Mouse (Mus musculus) gastrocnemius, postnatal 14 days (tissue): ENCODE measurements around the gene Gm8220. TPM values are rescaled to one million over a fixed set of nuclear protein-coding genes. Genes with fewer than 3 reads are reported as not detected.
"Not testable (repeated sequence)": the region's sequence is repeated elsewhere in the genome, so short reads cannot be mapped to it uniquely, and the experiment has no call there.

Source experiments
- DNase-seq: peaks from one replicate; pipeline ENCODE4 v3.0.0; 2021; ENCODE audit warnings: mixed read lengths
- intact Hi-C: fragments of 180-260 bp; cut with DNase I; formaldehyde crosslinking; loops from one replicate; pipeline ENCODE4 v1.15.1; 2025; ENCODE audit warnings: low total_unique reads
- long read RNA-seq, 2 experiments: library from polyadenylated mRNA; stranded (forward); transcript quantifications; one replicate each; pipeline ENCODE4 v2.0.0; 2021
- total RNA-seq, 2 experiments: library from RNA; stranded (reverse); gene quantifications; 2 replicates each; pipeline ENCODE4 v1.2.3; 2021

Gm8220 gene
- total RNA-seq, result not detected
- long read RNA-seq, experiment 1, result 0 reads
- long read RNA-seq, experiment 2, result 0 reads

DNA sequence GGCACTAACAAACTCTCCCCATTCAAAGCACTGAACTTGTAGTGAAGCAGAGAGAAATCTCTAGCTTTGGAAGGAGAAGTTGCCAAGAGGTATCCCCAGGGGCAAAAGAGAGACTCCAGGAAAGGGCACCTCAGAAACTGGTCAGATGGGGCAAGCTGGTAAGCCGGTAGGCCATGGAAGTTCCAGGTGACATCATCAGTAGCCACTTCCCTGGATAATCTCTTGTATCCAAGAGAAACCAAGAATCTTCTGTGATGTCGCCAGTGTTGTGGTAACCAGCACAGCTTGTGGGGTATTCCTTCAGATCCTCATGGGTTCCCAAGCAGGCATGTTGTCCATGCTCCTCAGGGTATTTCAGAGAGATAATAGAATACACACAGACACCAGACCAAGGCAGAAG lies at the start of gene Gm8220:
Gene Gm8220, plus strand, starts transcription at position 301 of the 400 bp plus-strand sequence.
- DNase-seq, intact Hi-C loops: not testable (repeated sequence)

DNA sequence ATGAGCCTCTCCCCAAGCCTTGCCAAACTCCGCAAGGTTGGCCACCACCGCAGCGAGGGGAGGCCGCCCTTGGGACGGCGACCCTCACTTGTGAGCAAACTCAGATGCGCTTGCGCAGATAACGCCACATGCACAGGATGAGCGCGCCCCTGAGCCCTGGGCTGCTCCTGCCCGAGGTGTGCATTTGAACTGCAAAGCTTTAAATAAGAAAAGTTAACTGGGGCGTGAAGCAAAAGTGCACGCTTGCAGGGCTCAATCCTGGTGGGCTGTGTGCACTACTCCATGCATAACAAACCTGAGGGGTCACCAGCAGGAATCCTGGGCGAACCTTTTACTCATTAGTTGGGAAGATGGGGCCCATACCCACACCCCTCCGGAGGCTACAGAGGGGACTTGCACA lies 37.3 kb upstream of the Gm8220 start:
- no peak for DNase-seq
- intact Hi-C loops, result no loop called here

DNA sequence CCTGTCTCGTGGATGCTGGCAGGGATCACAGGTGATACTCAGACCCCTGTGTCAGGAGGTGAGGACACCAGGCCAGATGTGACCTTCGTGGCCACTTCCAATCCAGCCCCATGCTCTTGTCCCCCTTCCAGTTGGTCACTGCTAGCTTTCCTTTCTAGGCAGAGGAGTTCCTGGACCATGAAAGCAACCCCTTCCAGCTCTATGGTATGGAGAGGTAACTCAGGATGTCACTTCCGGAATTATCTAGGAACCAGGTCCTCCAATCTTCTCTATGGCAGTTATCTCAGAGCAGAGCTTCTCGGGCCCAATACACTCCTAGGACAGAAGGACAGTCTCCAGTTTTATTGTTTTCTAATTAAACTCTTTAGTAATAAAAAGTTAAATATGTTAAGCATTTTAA lies 26.7 kb downstream of the Gm8220 start:
- intact Hi-C loops, DNase-seq: not testable (repeated sequence)

DNA sequence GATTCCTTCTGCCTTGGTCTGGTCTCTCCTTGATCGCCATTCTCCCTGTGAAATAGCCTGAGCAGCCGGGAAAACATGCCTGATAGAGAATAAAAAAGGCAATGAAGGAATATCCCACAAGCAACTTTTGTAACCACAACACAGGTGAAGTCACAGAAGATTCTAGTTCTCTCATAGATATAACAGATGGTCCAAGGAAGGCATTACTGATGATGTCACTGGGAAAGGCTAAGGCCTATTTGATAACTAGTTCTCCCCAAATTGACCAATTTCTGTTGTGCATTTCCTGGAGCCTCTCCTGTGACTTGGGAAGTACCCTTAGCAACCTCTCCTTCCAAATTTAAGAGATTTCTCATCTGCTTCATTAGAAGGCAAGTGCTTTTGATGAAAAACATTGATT lies 53.1 kb downstream of the Gm8220 start, which contains the start of gene Gm5930:
Gene Gm5930, minus strand, starts transcription at position 101 of the 400 bp plus-strand sequence.
- intact Hi-C loops, DNase-seq: not testable (repeated sequence)

Other genes starting within 250 kb of the Gm8220 start
- under 1 TPM; 0.72 to 1.00 TPM for gene Ear2, start 182.9 kb upstream of the Gm8220 start, total RNA-seq
- not detected for gene Gm3327, start 161.7 kb upstream of the Gm8220 start, total RNA-seq
- not detected for gene Gm8212, start 87.9 kb upstream of the Gm8220 start, total RNA-seq
- not detected for gene 4930503E14Rik, start 72.3 kb upstream of the Gm8220 start, total RNA-seq
- not detected for gene Gm5930, start 53.0 kb downstream of the Gm8220 start, total RNA-seq
- gene Gm8229, start 79.8 kb downstream of the Gm8220 start, total RNA-seq, result not detected
- not detected for gene Gm3371, start 125.1 kb downstream of the Gm8220 start, total RNA-seq
- not detected for gene Gm8232, start 148.1 kb downstream of the Gm8220 start, total RNA-seq
- not detected for gene BC061237, start 206.9 kb downstream of the Gm8220 start, total RNA-seq
- gene Gm17093, start 232.7 kb downstream of the Gm8220 start, total RNA-seq, result not detected